Mouse (Mus musculus) heart, adult 18-20 months (tissue): ENCODE data around the gene Grin2a. TPM values are rescaled to one million over a fixed set of nuclear protein-coding genes. Genes with fewer than 3 reads are reported as not detected.

Experiments
- total RNA-seq, 2 experiments: library from RNA; stranded (reverse); gene quantifications; 2 replicates each; pipeline ENCODE4 v1.2.3; 2021

The Grin2a gene
- total RNA-seq, 2 experiments from 2014 or later = 0.23 to 0.25 TPM

Other genes with a start within 250 kb of the Grin2a start
- not detected for gene Rpl39l, start 174.7 kb upstream of the Grin2a start, total RNA-seq
- gene Atf7ip2, start 197.2 kb upstream of the Grin2a start, total RNA-seq = not detected